Mouse (Mus musculus) kidney, adult 11 months (tissue): ENCODE results near the gene Aqp6.

Experiments
- DNase-seq: peaks from one replicate; pipeline ENCODE4 v3.0.0; 2022

Gene Aqp6

GRCm38 (mm10) chr15:99649067-99649761 is 48.0 kb downstream of the Aqp6 start:
- DNase-seq, result no peak

- DNase-seq, result no peak
These were observed 49.1 kb downstream of the Aqp6 start for GRCm38 (mm10) chr15:99650304-99650703.

GRCm38 (mm10) chr15:99651163-99651872 is 50.1 kb downstream of the Aqp6 start, which contains the start of gene Racgap1:
Racgap1 (minus strand) TSS chr15:99651656.
- DNase-seq, result peak; percentile 94

GRCm38 (mm10) chr15:99651984-99652872 is 51.0 kb downstream of the Aqp6 start:
- DNase-seq, result no peak

- no peak for DNase-seq
These were observed 52.1 kb downstream of the Aqp6 start for GRCm38 (mm10) chr15:99653291-99653690.

GRCm38 (mm10) chr15:99653876-99654275 is 52.7 kb downstream of the Aqp6 start:
- no peak for DNase-seq
